Mouse (Mus musculus) T-cell, adult 66 days (primary cell): ENCODE measurements around the gene Ncln. TPM values are rescaled to one million over a fixed set of nuclear protein-coding genes. Genes with fewer than 3 reads are reported as not detected.

Experiments used
- total RNA-seq, 2 experiments: library from RNA; stranded (reverse); gene quantifications; 3 replicates in 1 of 2; 4 replicates in 1 of 2; pipeline ENCODE4 v1.2.4; 2023

Ncln gene
- total RNA-seq: 100 to 1,000 TPM; 203 to 223 TPM

GRCm38 (mm10) chr10:81496264-81496901 is at the start of gene Ncln:
Ncln (minus strand) TSS chr10:81496392.

GRCm38 (mm10) chr10:81545161-81545747 is 49.1 kb upstream of the Ncln start, which contains the start of gene Gna11:
Gna11 (minus strand) TSS chr10:81545190.

GRCm38 (mm10) chr10:81524051-81524605 is 27.9 kb upstream of the Ncln start, which contains the start of gene Gna15:
Gna15 (minus strand) TSS chr10:81524225.

GRCm38 (mm10) chr10:81500032-81500431 is 3.8 kb upstream of the Ncln start, which contains the start of gene S1pr4:
S1pr4 (minus strand) TSS chr10:81500132.

DNA sequence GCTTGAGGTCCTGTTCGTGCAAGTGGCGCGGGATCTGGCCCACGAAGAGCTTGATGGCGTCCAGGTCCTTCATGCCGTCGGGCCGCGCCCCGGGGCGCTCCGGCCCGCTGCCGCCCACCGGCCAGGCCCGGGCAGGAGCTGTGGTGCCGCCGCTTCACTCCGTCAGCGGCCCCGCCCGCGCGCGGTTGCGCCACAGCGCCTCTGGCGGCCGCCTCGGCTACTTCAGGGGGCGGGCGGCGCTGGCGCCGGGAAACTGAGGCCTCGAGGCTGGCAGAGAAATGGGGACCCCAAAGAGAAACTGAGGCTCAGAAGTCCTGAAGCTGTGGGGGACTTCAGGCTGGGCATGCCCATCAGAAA is 13.7 kb downstream of the Ncln start, which contains the start of gene Celf5:
Celf5 (minus strand) TSS at position 177 of the 357 bp plus-strand sequence.

GRCm38 (mm10) chr10:81455181-81455895 is 40.9 kb downstream of the Ncln start, which contains the start of gene Nfic:
Nfic (minus strand) TSS chr10:81455635.

Other genes starting within 250 kb of the Ncln start
- gene Matk, start 243.5 kb downstream of the Ncln start, total RNA-seq: 10 to 100 TPM; 16.0 to 20.8 TPM
- 10 to 100 TPM; 78.6 to 84.0 TPM for gene Mrpl54, start 229.5 kb downstream of the Ncln start, total RNA-seq
- 10 to 100 TPM; 28.8 to 36.2 TPM for gene Apba3, start 229.4 kb downstream of the Ncln start, total RNA-seq
- gene Tjp3, start 204.8 kb downstream of the Ncln start, total RNA-seq: 1 to 10 TPM; 4.2 to 5.8 TPM
- gene Pip5k1c, start 203.4 kb downstream of the Ncln start, total RNA-seq: 100 to 1,000 TPM; 104 to 118 TPM
- gene Cactin, start 175.3 kb downstream of the Ncln start, total RNA-seq: 10 to 100 TPM; 48.1 to 49.9 TPM
- 10 to 100 TPM; 30.0 to 30.7 TPM for gene Tbxa2r, start 167.7 kb downstream of the Ncln start, total RNA-seq
- not detected for gene Gipc3, start 153.1 kb downstream of the Ncln start, total RNA-seq
- gene Hmg20b, start 145.9 kb downstream of the Ncln start, total RNA-seq: 10 to 100 TPM; 33.7 to 41.3 TPM
- gene Mfsd12, start 138.9 kb downstream of the Ncln start, total RNA-seq: 10 to 100 TPM in 1 of 2 experiments, 1 to 10 TPM in 1; 5.9 to 10.6 TPM
- gene 4930404N11Rik, start 130.6 kb downstream of the Ncln start, total RNA-seq: 10 to 100 TPM in 1 of 2 experiments, 1 to 10 TPM in 1; 8.0 to 10.6 TPM
- gene Fzr1, start 117.9 kb downstream of the Ncln start, total RNA-seq: 10 to 100 TPM; 32.5 to 38.5 TPM
- gene Dohh, start 112.0 kb downstream of the Ncln start, total RNA-seq: 10 to 100 TPM; 38.0 to 44.2 TPM
- 1 to 10 TPM; 3.3 to 5.8 TPM for gene Gm48551, start 111.9 kb downstream of the Ncln start, total RNA-seq
- 1 to 10 TPM; 6.1 to 6.4 TPM for gene Gm48552, start 107.4 kb downstream of the Ncln start, total RNA-seq
- 1 to 10 TPM; 3.6 to 6.8 TPM for gene Smim24, start 103.3 kb downstream of the Ncln start, total RNA-seq
- 10 to 100 TPM; 18.7 to 22.7 TPM for gene Nfic, start 40.8 kb downstream of the Ncln start, total RNA-seq
- under 1 TPM in 1 of 2 experiments, not detected in 1; 0.44 TPM for gene Celf5, start 13.7 kb downstream of the Ncln start, total RNA-seq
- 100 to 1,000 TPM; 155 to 169 TPM for gene S1pr4, start 3.7 kb upstream of the Ncln start, total RNA-seq
- gene Gna15, start 27.8 kb upstream of the Ncln start, total RNA-seq: 10 to 100 TPM; 12.5 to 23.0 TPM
- gene Gna11, start 48.8 kb upstream of the Ncln start, total RNA-seq: 10 to 100 TPM; 26.8 to 35.6 TPM
- 100 to 1,000 TPM; 555 to 631 TPM for gene Aes, start 63.1 kb upstream of the Ncln start, total RNA-seq
- 1 to 10 TPM; 5.1 to 5.2 TPM for gene Tle2, start 78.2 kb upstream of the Ncln start, total RNA-seq
- 1 to 10 TPM in 1 of 2 experiments, not detected in 1; 1.6 TPM for gene Tle6, start 104.7 kb upstream of the Ncln start, total RNA-seq
- gene BC025920, start 109.9 kb upstream of the Ncln start, total RNA-seq: 1 to 10 TPM; 3.2 to 3.6 TPM
- 10 to 100 TPM; 23.1 to 24.3 TPM for gene Sirt6, start 131.4 kb upstream of the Ncln start, total RNA-seq
- 1 to 10 TPM; 3.5 to 4.3 TPM for gene Ankrd24, start 132.1 kb upstream of the Ncln start, total RNA-seq
- 1 to 10 TPM; 2.5 to 2.6 TPM for gene Gm10778, start 152.7 kb upstream of the Ncln start, total RNA-seq
- gene Zfp433, start 208.4 kb upstream of the Ncln start, total RNA-seq: 10 to 100 TPM in 1 of 2 experiments, 1 to 10 TPM in 1; 9.9 to 10.1 TPM